ENCODE assay signal across 25 mouse cellular contexts in the genomic region with DNA sequence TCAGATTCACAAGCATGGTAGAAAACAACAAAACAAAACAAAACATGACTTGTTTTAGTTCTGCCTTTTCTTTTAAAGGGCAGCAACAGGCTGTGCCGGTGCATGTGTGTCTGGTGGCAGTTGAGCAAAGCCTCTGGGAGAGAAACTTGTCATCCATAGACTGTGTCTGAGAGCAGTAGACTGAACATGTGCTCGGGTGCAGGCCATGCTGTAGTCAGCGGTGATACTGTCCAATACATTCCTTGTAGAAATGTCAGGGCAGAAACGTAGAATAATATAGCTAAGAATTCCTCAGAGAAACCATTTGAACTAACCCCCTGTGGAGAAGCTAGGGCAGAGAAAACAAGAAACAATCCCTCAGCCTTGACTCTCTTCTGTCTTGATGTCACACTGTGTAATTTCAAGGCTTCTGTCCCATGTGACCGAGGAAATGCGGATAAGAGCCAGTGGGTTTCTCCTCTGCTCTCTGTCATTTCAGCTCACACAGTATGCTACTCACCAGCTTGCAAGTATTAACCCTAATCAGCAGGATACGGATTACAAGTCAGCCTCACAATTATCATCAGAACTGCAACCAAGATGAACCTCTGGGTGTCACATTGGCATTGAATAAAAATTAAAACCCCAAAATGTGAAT.
"Had no signal": no experiment of that assay in that cellular context is flagged by ENCODE, and none has a peak within 500 bp of the region (broad histone marks: within the 10 kb centered on the region; RNA-seq: fewer than 3 reads in every experiment).

No protein-coding gene starts in this region.

- H3K27ac ChIP-seq: heart, adult 2 months; heart, embryonic 13.5 days; heart, embryonic 15.5 days; hindbrain, embryonic 13.5 days; hindbrain, embryonic 15.5 days; hindbrain, postnatal 0 days; kidney, embryonic 15.5 days; kidney, postnatal 0 days; limb, embryonic 13.5 days; limb, embryonic 15.5 days had no signal

- ATAC-seq: hindbrain, postnatal 0 days; intestine, embryonic 16.5 days had no signal

- H3K4me1 ChIP-seq: heart, embryonic 13.5 days; heart, embryonic 15.5 days; hindbrain, embryonic 15.5 days; kidney, embryonic 15.5 days; limb, embryonic 13.5 days; limb, embryonic 15.5 days had no signal

- H3K36me3 ChIP-seq: heart, embryonic 13.5 days; heart, embryonic 15.5 days; hindbrain, embryonic 13.5 days; hindbrain, embryonic 15.5 days; kidney, embryonic 15.5 days; limb, embryonic 13.5 days; limb, embryonic 15.5 days had no signal

- DNase-seq: gastrocnemius, postnatal 14 days; gastrocnemius, postnatal 36 days; heart, adult 11 months; heart, adult 2 months; heart, postnatal 14 days; heart, postnatal 36 days; kidney, adult 11 months; kidney, adult 2 months; kidney, adult 9 months; kidney, postnatal 14 days; kidney, postnatal 36 days; layer of hippocampus, adult 9-11 months; layer of hippocampus, postnatal 36 days; left cerebral cortex, postnatal 4 days had no signal

- H3K4me2 ChIP-seq: heart, embryonic 11.5 days; heart, embryonic 13.5 days; heart, embryonic 15.5 days; hindbrain, embryonic 13.5 days; hindbrain, embryonic 15.5 days; kidney, embryonic 15.5 days; limb, embryonic 13.5 days; limb, embryonic 15.5 days had no signal

- H3K9me3 ChIP-seq: heart, embryonic 13.5 days; heart, embryonic 15.5 days; hindbrain, embryonic 13.5 days; hindbrain, embryonic 15.5 days; kidney, embryonic 15.5 days; limb, embryonic 13.5 days; limb, embryonic 15.5 days had no signal

- H3K27me3 ChIP-seq: heart, embryonic 13.5 days; heart, embryonic 15.5 days; hindbrain, embryonic 13.5 days; hindbrain, embryonic 15.5 days; kidney, embryonic 15.5 days; limb, embryonic 13.5 days; limb, embryonic 15.5 days had no signal

- H3K9ac ChIP-seq: heart, embryonic 13.5 days; heart, embryonic 15.5 days; hindbrain, embryonic 13.5 days; hindbrain, embryonic 15.5 days; kidney, embryonic 15.5 days; limb, embryonic 13.5 days; limb, embryonic 15.5 days had no signal

- H3K4me3 ChIP-seq: heart, adult 2 months; heart, embryonic 13.5 days; heart, embryonic 15.5 days; hindbrain, embryonic 13.5 days; hindbrain, embryonic 15.5 days; kidney, embryonic 15.5 days; limb, embryonic 13.5 days; limb, embryonic 15.5 days had no signal
